Mouse (Mus musculus): ENCODE results near the gene Upk3bl. TPM values are rescaled to one million over a fixed set of nuclear protein-coding genes. Genes with fewer than 3 reads are reported as not detected.
A peak's percentile ranks its signal among the peaks of the same experiment; 100 is the strongest.

Upk3bl gene
- 62.4 and 63.0 TPM in 2 replicates for polyA plus RNA-seq (2014; fragmentation: Nextera tagmentation; extraction: Ambion mirVana)

- Histone ChIP-seq H3K9me3 (ENCODE audit: control insufficient read depth, low read depth, low read length) (no peaks in the 10 kb centered on the region), H3K27me3 (ENCODE audit: control insufficient read depth, insufficient read depth, low read length) (no peaks in the 10 kb centered on the region), H3K4me3 (ENCODE audit: low read depth, low read length) (no peak within 1 kb of the TSS), H3K4me1 (ENCODE audit: control insufficient read depth, insufficient read depth, low read length) (peaks cover 20% of the 10 kb centered on the region), H3K36me3 (ENCODE audit: control insufficient read depth, insufficient read depth, low read length) (no peaks in the 10 kb centered on the region), H3K27ac (ENCODE audit: low read length) (no peak within 1 kb of the TSS), H3K4me2 (replicated peaks; ENCODE audit: low read depth, low read length) (no peak within 1 kb of the TSS), H3K9ac (replicated peaks; ENCODE audit: low read depth, low read length) (no peak within 1 kb of the TSS)
- WGBS, result 80% methylated on average over 11 of the region's 11 CpGs
- no peak for ATAC-seq (ENCODE audit: insufficient number of reproducible peaks, insufficient read depth, low FRiP score, low read depth)
Observed at GRCm38 (mm10) chr5:136054301-136055077, at the start of gene Upk3bl. Gene Upk3bl, plus strand, starts transcription at chr5:136054492.

GRCm38 (mm10) chr5:136004537-136004936 is 49.8 kb upstream of the Upk3bl start:
- Histone ChIP-seq H3K4me3 (ENCODE audit: low read depth, low read length) (no peak overlapping the region), H3K9ac (replicated peaks; ENCODE audit: low read depth, low read length) (no peak overlapping the region), H3K4me2 (replicated peaks; ENCODE audit: low read depth, low read length) (no peak overlapping the region), H3K36me3 (ENCODE audit: control insufficient read depth, insufficient read depth, low read length) (peaks cover 7% of the 10 kb centered on the region; the same call in 1 of the 2 replicates), H3K4me1 (ENCODE audit: control insufficient read depth, insufficient read depth, low read length) (no peaks in the 10 kb centered on the region), H3K27me3 (ENCODE audit: control insufficient read depth, insufficient read depth, low read length) (no peaks in the 10 kb centered on the region), H3K9me3 (ENCODE audit: control insufficient read depth, low read depth, low read length) (no peaks in the 10 kb centered on the region), H3K27ac (ENCODE audit: low read length) (no peak overlapping the region)
- no peak for ATAC-seq (ENCODE audit: insufficient number of reproducible peaks, insufficient read depth, low FRiP score, low read depth)
- WGBS, result 86% methylated on average over 4 of the region's 4 CpGs

- H3K4me1 ChIP-seq (ENCODE audit: control insufficient read depth, insufficient read depth, low read length), result no peaks in the 10 kb centered on the region
Observed at GRCm38 (mm10) chr5:136007745-136008144, 46.5 kb upstream of the Upk3bl start.

GRCm38 (mm10) chr5:136014877-136015276 is 39.4 kb upstream of the Upk3bl start:
- no peaks in the 10 kb centered on the region for H3K27me3 ChIP-seq (ENCODE audit: control insufficient read depth, insufficient read depth, low read length)
- H3K9ac ChIP-seq (replicated peaks; ENCODE audit: low read depth, low read length), result no peak overlapping the region
- no peak overlapping the region for H3K4me3 ChIP-seq (ENCODE audit: low read depth, low read length)
- no peak overlapping the region for H3K27ac ChIP-seq (ENCODE audit: low read length)
- H3K4me1 ChIP-seq (ENCODE audit: control insufficient read depth, insufficient read depth, low read length), result 0 out of 2 replicates have a peak, but pooled peaks cover 3% of the 10 kb centered on the region
- H3K4me2 ChIP-seq (replicated peaks; ENCODE audit: low read depth, low read length), result no peak overlapping the region
- H3K9me3 ChIP-seq (ENCODE audit: control insufficient read depth, low read depth, low read length), result no peaks in the 10 kb centered on the region
- 91% methylated on average over 10 of the region's 10 CpGs for WGBS
- ATAC-seq (ENCODE audit: insufficient number of reproducible peaks, insufficient read depth, low FRiP score, low read depth), result no peak
- H3K36me3 ChIP-seq (ENCODE audit: control insufficient read depth, insufficient read depth, low read length), result peaks cover 28% of the 10 kb centered on the region

More at GRCm38 (mm10) chr5:136007745-136008144, 46.5 kb upstream of the Upk3bl start:
- Histone ChIP-seq H3K4me2 (replicated peaks; ENCODE audit: low read depth, low read length) (no peak overlapping the region), H3K9me3 (ENCODE audit: control insufficient read depth, low read depth, low read length) (no peaks in the 10 kb centered on the region), H3K36me3 (ENCODE audit: control insufficient read depth, insufficient read depth, low read length) (peaks cover 21% of the 10 kb centered on the region), H3K27ac (ENCODE audit: low read length) (no peak overlapping the region), H3K4me3 (ENCODE audit: low read depth, low read length) (no peak overlapping the region), H3K9ac (replicated peaks; ENCODE audit: low read depth, low read length) (no peak overlapping the region), H3K27me3 (ENCODE audit: control insufficient read depth, insufficient read depth, low read length) (no peaks in the 10 kb centered on the region)
- ATAC-seq (ENCODE audit: insufficient number of reproducible peaks, insufficient read depth, low FRiP score, low read depth), result no peak
- 79% methylated on average over 7 of the region's 7 CpGs for WGBS

GRCm38 (mm10) chr5:136015586-136015985 is 38.7 kb upstream of the Upk3bl start:
- no peak for ATAC-seq (ENCODE audit: insufficient number of reproducible peaks, insufficient read depth, low FRiP score, low read depth)
- H3K27me3 ChIP-seq (ENCODE audit: control insufficient read depth, insufficient read depth, low read length), result no peaks in the 10 kb centered on the region
- H3K4me1 ChIP-seq (ENCODE audit: control insufficient read depth, insufficient read depth, low read length), result 0 out of 2 replicates have a peak, but pooled peaks cover 3% of the 10 kb centered on the region
- H3K4me3 ChIP-seq (ENCODE audit: low read depth, low read length), result no peak overlapping the region
- H3K9ac ChIP-seq (replicated peaks; ENCODE audit: low read depth, low read length), result no peak overlapping the region
- WGBS, result 75% methylated on average over 10 of the region's 10 CpGs
- H3K4me2 ChIP-seq (replicated peaks; ENCODE audit: low read depth, low read length), result no peak overlapping the region
- H3K9me3 ChIP-seq (ENCODE audit: control insufficient read depth, low read depth, low read length), result no peaks in the 10 kb centered on the region
- H3K27ac ChIP-seq (ENCODE audit: low read length), result no peak overlapping the region
- H3K36me3 ChIP-seq (ENCODE audit: control insufficient read depth, insufficient read depth, low read length), result peaks cover 29% of the 10 kb centered on the region

- Histone ChIP-seq H3K4me3 (ENCODE audit: low read depth, low read length) (no peak overlapping the region), H3K4me1 (ENCODE audit: control insufficient read depth, insufficient read depth, low read length) (0 out of 2 replicates have a peak, but pooled peaks cover 3% of the 10 kb centered on the region), H3K4me2 (replicated peaks; ENCODE audit: low read depth, low read length) (no peak overlapping the region), H3K9me3 (ENCODE audit: control insufficient read depth, low read depth, low read length) (no peaks in the 10 kb centered on the region), H3K27me3 (ENCODE audit: control insufficient read depth, insufficient read depth, low read length) (no peaks in the 10 kb centered on the region), H3K9ac (replicated peaks; ENCODE audit: low read depth, low read length) (no peak overlapping the region), H3K27ac (ENCODE audit: low read length) (peak overlapping the region; percentile 33; the same call in 1 of the 2 replicates), H3K36me3 (ENCODE audit: control insufficient read depth, insufficient read depth, low read length) (peaks cover 25% of the 10 kb centered on the region)
- WGBS, result 75% methylated on average over 10 of the region's 10 CpGs
- peak; percentile 38 for ATAC-seq (ENCODE audit: insufficient number of reproducible peaks, insufficient read depth, low FRiP score, low read depth)
Observed at GRCm38 (mm10) chr5:136016014-136016876, 38.0 kb upstream of the Upk3bl start.

- H3K36me3 ChIP-seq (ENCODE audit: control insufficient read depth, insufficient read depth, low read length), result peaks cover 17% of the 10 kb centered on the region
- WGBS, result 82% methylated on average over 6 of the region's 6 CpGs
- ATAC-seq (ENCODE audit: insufficient number of reproducible peaks, insufficient read depth, low FRiP score, low read depth), result no peak
- H3K9ac ChIP-seq (replicated peaks; ENCODE audit: low read depth, low read length), result no peak overlapping the region
- H3K4me3 ChIP-seq (ENCODE audit: low read depth, low read length), result no peak overlapping the region
- no peaks in the 10 kb centered on the region for H3K27me3 ChIP-seq (ENCODE audit: control insufficient read depth, insufficient read depth, low read length)
- H3K27ac ChIP-seq (ENCODE audit: low read length), result no peak overlapping the region
- H3K4me1 ChIP-seq (ENCODE audit: control insufficient read depth, insufficient read depth, low read length), result 0 out of 2 replicates have a peak, but pooled peaks cover 3% of the 10 kb centered on the region
- no peaks in the 10 kb centered on the region for H3K9me3 ChIP-seq (ENCODE audit: control insufficient read depth, low read depth, low read length)
- no peak overlapping the region for H3K4me2 ChIP-seq (replicated peaks; ENCODE audit: low read depth, low read length)
Observed at GRCm38 (mm10) chr5:136017262-136017661, 37.0 kb upstream of the Upk3bl start.

GRCm38 (mm10) chr5:136018726-136019125 is 35.6 kb upstream of the Upk3bl start:
- Histone ChIP-seq H3K27me3 (ENCODE audit: control insufficient read depth, insufficient read depth, low read length) (no peaks in the 10 kb centered on the region), H3K4me1 (ENCODE audit: control insufficient read depth, insufficient read depth, low read length) (0 out of 2 replicates have a peak, but pooled peaks cover 3% of the 10 kb centered on the region), H3K4me3 (ENCODE audit: low read depth, low read length) (no peak overlapping the region), H3K36me3 (ENCODE audit: control insufficient read depth, insufficient read depth, low read length) (peaks cover 8% of the 10 kb centered on the region), H3K9ac (replicated peaks; ENCODE audit: low read depth, low read length) (no peak overlapping the region), H3K4me2 (replicated peaks; ENCODE audit: low read depth, low read length) (no peak overlapping the region), H3K9me3 (ENCODE audit: control insufficient read depth, low read depth, low read length) (no peaks in the 10 kb centered on the region), H3K27ac (ENCODE audit: low read length) (no peak overlapping the region)
- WGBS, result 94% methylated on average over 2 of the region's 2 CpGs
- ATAC-seq (ENCODE audit: insufficient number of reproducible peaks, insufficient read depth, low FRiP score, low read depth), result no peak

Data from stomach, embryonic 14.5 days (tissue).